Mouse (Mus musculus) hindbrain, embryonic 12.5 days (tissue): ENCODE results near the gene Maff. TPM values are rescaled to one million over a fixed set of nuclear protein-coding genes. Genes with fewer than 3 reads are reported as not detected.

Source experiments
- ATAC-seq: fragments of 200-750 bp; cut with Nextera tagmentation; 2 replicates; pipeline ENCODE4 v1.8.0; 2017; ENCODE audit warnings: moderate TSS enrichment; ENCODE audit not compliant: low FRiP score
- H3K27ac ChIP-seq: fragments of 300-500 bp; sonication (generic); 2 replicates; pipeline ENCODE4 v1.5.1; 2016; ENCODE audit warnings: mild to moderate bottlenecking
- H3K27me3 ChIP-seq: fragments of 300-500 bp; sonication (generic); 2 replicates; pipeline ENCODE4 v1.6.1; 2016; ENCODE audit warnings: mild to moderate bottlenecking
- H3K36me3 ChIP-seq: fragments of 300-500 bp; sonication (generic); 2 replicates; pipeline ENCODE4 v1.6.1; 2016; ENCODE audit warnings: mild to moderate bottlenecking
- H3K4me1 ChIP-seq: fragments of 300-500 bp; sonication (generic); 2 replicates; pipeline ENCODE4 v1.6.1; 2016
- H3K4me2 ChIP-seq: fragments of 300-500 bp; sonication (generic); replicated peaks from 2 replicates; pipeline ENCODE4 v1.6.1; 2016; ENCODE audit warnings: mild to moderate bottlenecking
- H3K4me3 ChIP-seq: fragments of 300-500 bp; sonication (generic); 2 replicates; pipeline ENCODE4 v1.5.1; 2016; ENCODE audit warnings: mild to moderate bottlenecking
- H3K9ac ChIP-seq: fragments of 300-500 bp; sonication (generic); 2 replicates; pipeline ENCODE4 v1.6.1; 2016; ENCODE audit warnings: mild to moderate bottlenecking, moderate library complexity
- H3K9me3 ChIP-seq: fragments of 300-500 bp; sonication (generic); replicated peaks from 2 replicates; pipeline ENCODE4 v1.6.1; 2016; ENCODE audit warnings: mild to moderate bottlenecking
- WGBS: fragments of 180-500 bp; shearing (Covaris S2); methylation state at CpG from one replicate; pipeline ENCODE4 v1.1.7; 2016; 5-methylcytosine and 5-hydroxymethylcytosine counted together
- microRNA counts: library from miRNA; unstranded; fragments of <30 nt; microRNA quantifications from one replicate; lab custom pipeline; 2017
- microRNA-seq: library from miRNA; unstranded; fragments of <30 nt; microRNA quantifications from one replicate; pipeline ENCODE4, GENCODE M21; 2017
- polyA plus RNA-seq: library from polyadenylated mRNA; unstranded; fragments of >200 nt; fragmentation: Nextera tagmentation; extraction: Ambion mirVana; gene quantifications from 2 replicates; pipeline ENCODE4 v1.2.1, GENCODE M21; 2016

The Maff gene
- polyA plus RNA-seq, 1 experiment from 2014 or later = 1.5 TPM

- 0 out of 2 replicates have a peak, but pooled peaks have one; percentile 1 for ATAC-seq
- Histone ChIP-seq H3K27me3 (peaks cover 10% of the 10 kb centered on the region; the same call in 1 of the 2 replicates), H3K9me3 (no peaks in the 10 kb centered on the region), H3K4me3 (peak overlapping the region; percentile 94), H3K4me1 (peaks cover 40% of the 10 kb centered on the region), H3K27ac (no peak overlapping the region), H3K4me2 (peak overlapping the region; percentile 83), H3K36me3 (no peaks in the 10 kb centered on the region), H3K9ac (peak overlapping the region; percentile 96)
- WGBS = 19% methylated on average over 9 of the region's 9 CpGs
Observed at GRCm38 (mm10) chr15:79403763-79404210, 57.4 kb downstream of the Maff start.

GRCm38 (mm10) chr15:79404277-79404676, 57.9 kb downstream of the Maff start:
- no peaks in the 10 kb centered on the region for H3K36me3 ChIP-seq
- H3K4me1 ChIP-seq = peaks cover 40% of the 10 kb centered on the region
- no peak overlapping the region for H3K9ac ChIP-seq
- H3K4me2 ChIP-seq = no peak overlapping the region
- ATAC-seq = no peak
- no peak overlapping the region for H3K4me3 ChIP-seq
- peaks cover 10% of the 10 kb centered on the region; the same call in 1 of the 2 replicates for H3K27me3 ChIP-seq
- no peaks in the 10 kb centered on the region for H3K9me3 ChIP-seq
- H3K27ac ChIP-seq = no peak overlapping the region
- WGBS = 80% methylated on average over 1 of the region's 1 CpGs

GRCm38 (mm10) chr15:79406564-79406963, 60.1 kb downstream of the Maff start:
- H3K4me3 ChIP-seq = no peak overlapping the region
- no peaks in the 10 kb centered on the region for H3K9me3 ChIP-seq
- H3K27ac ChIP-seq = no peak overlapping the region
- peaks cover 10% of the 10 kb centered on the region; the same call in 1 of the 2 replicates for H3K27me3 ChIP-seq
- H3K36me3 ChIP-seq = no peaks in the 10 kb centered on the region
- WGBS = 83% methylated on average over 4 of the region's 4 CpGs
- no peak overlapping the region for H3K4me2 ChIP-seq
- no peak overlapping the region for H3K9ac ChIP-seq
- H3K4me1 ChIP-seq = peaks cover 18% of the 10 kb centered on the region
- no peak for ATAC-seq

MicroRNAs within 50 kb of the gene (microRNA counts, 519-probe panel; counts per million panel counts)
- microRNA mmu-miR-1943 (lab: Ali Mortazavi, UCI) = 470 counts per million, percentile 58 among the panel's probes with 10 or more counts

Small RNA genes lying within 50 kb of the gene (microRNA-seq; reads per million reads assigned to microRNA genes)
- 1.9 reads per million for gene Mir1943

Other genes starting within 250 kb of the Maff start
- gene Micall1, start 237.7 kb upstream of the Maff start, polyA plus RNA-seq = 12.4 and 16.3 TPM in 2 replicates
- 298 and 337 TPM in 2 replicates for gene Polr2f, start 205.6 kb upstream of the Maff start, polyA plus RNA-seq
- gene 1700088E04Rik, start 205.4 kb upstream of the Maff start, polyA plus RNA-seq = 13.4 and 15.8 TPM in 2 replicates
- 12.4 and 19.5 TPM in 2 replicates for gene Sox10, start 181.4 kb upstream of the Maff start, polyA plus RNA-seq
- gene Pick1, start 117.4 kb upstream of the Maff start, polyA plus RNA-seq = 67.1 and 72.6 TPM in 2 replicates
- 1.0 TPM in 2 replicates for gene Gm49486, start 117.2 kb upstream of the Maff start, polyA plus RNA-seq
- gene Slc16a8, start 91.9 kb upstream of the Maff start, polyA plus RNA-seq = 0.36 and 0.66 TPM in 2 replicates
- 0.92 and 4.1 TPM in 2 replicates for gene Baiap2l2, start 61.1 kb upstream of the Maff start, polyA plus RNA-seq
- 36.5 and 38.9 TPM in 2 replicates for gene Pla2g6, start 18.2 kb upstream of the Maff start, polyA plus RNA-seq
- 46.2 and 52.0 TPM in 2 replicates for gene Tmem184b, start 56.9 kb downstream of the Maff start, polyA plus RNA-seq
- gene Csnk1e, start 108.9 kb downstream of the Maff start, polyA plus RNA-seq = 280 and 284 TPM in 2 replicates
- gene Kcnj4, start 158.6 kb downstream of the Maff start, polyA plus RNA-seq = not detected in 2 replicates
- gene Kdelr3, start 169.8 kb downstream of the Maff start, polyA plus RNA-seq = 32.2 and 39.2 TPM in 2 replicates
- 76.5 and 77.2 TPM in 2 replicates for gene Ddx17, start 200.1 kb downstream of the Maff start, polyA plus RNA-seq